Mouse (Mus musculus) lung, postnatal 0 days (tissue): ENCODE data around the gene Iqcf4. TPM values are rescaled to one million over a fixed set of nuclear protein-coding genes. Genes with fewer than 3 reads are reported as not detected.

Experiments
- ATAC-seq: fragments of 200-750 bp; cut with Nextera tagmentation; 2 replicates; pipeline ENCODE4 v1.8.0; 2017; ENCODE audit warnings: moderate library complexity
- DNase-seq: peaks from one replicate; pipeline ENCODE4 v3.0.0-alpha.2; 2016; ENCODE audit warnings: low spot score
- H3K27ac ChIP-seq: fragments of 300-500 bp; sonication (generic); 2 replicates; pipeline ENCODE4 v1.5.1; 2014; ENCODE audit warnings: antibody characterized with exemption, mild to moderate bottlenecking, low read length, mixed read lengths
- H3K27me3 ChIP-seq: fragments of 300-500 bp; sonication (generic); replicated peaks from 2 replicates; pipeline ENCODE4 v1.6.1; 2014; ENCODE audit warnings: low read length, mixed read lengths; ENCODE audit not compliant: insufficient read depth
- H3K36me3 ChIP-seq: fragments of 300-500 bp; sonication (generic); 2 replicates; pipeline ENCODE4 v1.6.1; 2014; ENCODE audit warnings: low read length, mixed read lengths; ENCODE audit not compliant: insufficient read depth
- H3K4me1 ChIP-seq: fragments of 300-500 bp; sonication (generic); 2 replicates; pipeline ENCODE4 v1.6.1; 2014; ENCODE audit warnings: antibody characterized with exemption, low read depth, low read length, mixed read lengths; ENCODE audit not compliant: insufficient read depth
- H3K4me2 ChIP-seq: fragments of 300-500 bp; sonication (generic); replicated peaks from 2 replicates; pipeline ENCODE4 v1.6.1; 2014; ENCODE audit warnings: low read depth, mild to moderate bottlenecking, low read length, moderate library complexity, mixed read lengths
- H3K4me3 ChIP-seq: fragments of 300-500 bp; sonication (generic); 2 replicates; pipeline ENCODE4 v1.5.1; 2014; ENCODE audit warnings: low read depth, low read length
- H3K9ac ChIP-seq: fragments of 300-500 bp; sonication (generic); replicated peaks from 2 replicates; pipeline ENCODE4 v1.6.1; 2014; ENCODE audit warnings: low read depth, mild to moderate bottlenecking
- H3K9me3 ChIP-seq: fragments of 300-500 bp; sonication (generic); 2 replicates; pipeline ENCODE4 v1.6.1; 2016; ENCODE audit warnings: low read length, mixed read lengths
- CTCF ChIP-seq: IDR thresholded peaks from 2 replicates; pipeline ENCODE4 v1.5.1; 2016; ENCODE audit warnings: antibody characterized with exemption, mild to moderate bottlenecking
- EP300 ChIP-seq: IDR thresholded peaks from 2 replicates; pipeline ENCODE4 v1.6.1; 2016; ENCODE audit warnings: antibody characterized with exemption, mild to moderate bottlenecking, control low read depth
- WGBS: fragments of 180-500 bp; shearing (Covaris S2); extraction: QIAGEN DNeasy Blood & Tissue Kit; methylation state at CpG from one replicate; pipeline ENCODE4 v1.1.7; 2014; 5-methylcytosine and 5-hydroxymethylcytosine counted together
- polyA plus RNA-seq: library from polyadenylated mRNA; unstranded; fragments of >200 nt; fragmentation: Nextera tagmentation; extraction: Ambion mirVana; gene quantifications from 2 replicates; pipeline ENCODE4 v1.2.1, GENCODE M21; 2015

Iqcf4 gene
- polyA plus RNA-seq = not detected in 2 replicates

- 80% methylated on average over 7 of the region's 7 CpGs for WGBS
Observed at GRCm38 (mm10) chr9:106570896-106571295, at the start of gene Iqcf4. Gene Iqcf4 (minus strand): TSS chr9:106570996.

DNA sequence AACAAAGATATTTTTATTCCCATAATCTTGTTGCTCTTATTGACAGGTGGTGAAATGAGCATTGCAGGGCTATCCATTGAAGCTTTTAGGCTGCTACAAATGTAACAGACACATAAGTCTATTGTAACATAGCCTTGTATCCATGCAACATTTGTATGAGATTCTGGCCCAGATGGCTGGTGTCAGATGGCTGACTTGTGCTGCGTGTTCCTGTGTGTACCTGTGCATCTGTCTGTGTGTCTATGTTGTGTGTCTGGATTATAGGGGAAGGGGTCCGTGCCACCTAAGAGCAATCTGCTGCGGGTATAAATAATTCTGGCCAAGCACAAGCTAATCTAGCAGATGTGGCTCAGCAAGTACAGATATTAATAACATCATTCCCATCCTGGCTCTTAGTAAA, 46.7 kb upstream of the Iqcf4 start:
- H3K36me3 ChIP-seq = no peaks in the 10 kb centered on the region
- WGBS = 87% methylated on average over 3 of the region's 3 CpGs
- H3K27me3 ChIP-seq = no peaks in the 10 kb centered on the region
- H3K9ac ChIP-seq = no peak overlapping the region
- no peak for ATAC-seq
- H3K4me1 ChIP-seq = no peaks in the 10 kb centered on the region
- no peaks in the 10 kb centered on the region for H3K9me3 ChIP-seq
- TF ChIP-seq CTCF (no peak), EP300 (no peak)
- no peak overlapping the region for H3K4me2 ChIP-seq
- H3K4me3 ChIP-seq = no peak overlapping the region
- no peak for DNase-seq
- H3K27ac ChIP-seq = no peak overlapping the region

More at GRCm38 (mm10) chr9:106570896-106571295, at the start of gene Iqcf4:
- TF ChIP-seq CTCF (no peak), EP300 (no peak)
- Histone ChIP-seq H3K27ac (no peak within 1 kb of the TSS), H3K27me3 (no peaks in the 10 kb centered on the region), H3K9me3 (no peaks in the 10 kb centered on the region), H3K36me3 (no peaks in the 10 kb centered on the region), H3K4me1 (no peaks in the 10 kb centered on the region), H3K4me3 (no peak within 1 kb of the TSS), H3K4me2 (no peak within 1 kb of the TSS), H3K9ac (no peak within 1 kb of the TSS)
- ATAC-seq (no peak), DNase-seq (no peak)

- Histone ChIP-seq H3K36me3 (no peaks in the 10 kb centered on the region), H3K9me3 (no peaks in the 10 kb centered on the region), H3K4me2 (no peak overlapping the region), H3K27me3 (no peaks in the 10 kb centered on the region), H3K9ac (no peak overlapping the region), H3K4me3 (no peak overlapping the region), H3K27ac (no peak overlapping the region), H3K4me1 (no peaks in the 10 kb centered on the region)
- DNase-seq = no peak
- 66% methylated on average over 9 of the region's 9 CpGs for WGBS
- no peak for ATAC-seq
- TF ChIP-seq CTCF (no peak), EP300 (no peak)
Observed at GRCm38 (mm10) chr9:106616306-106616705, 45.5 kb upstream of the Iqcf4 start.

GRCm38 (mm10) chr9:106614616-106615015, 43.8 kb upstream of the Iqcf4 start:
- no peaks in the 10 kb centered on the region for H3K9me3 ChIP-seq
- no peaks in the 10 kb centered on the region for H3K27me3 ChIP-seq
- no peaks in the 10 kb centered on the region for H3K36me3 ChIP-seq
- no peak overlapping the region for H3K4me3 ChIP-seq
- no peaks in the 10 kb centered on the region for H3K4me1 ChIP-seq
- 9% methylated on average over 3 of the region's 3 CpGs for WGBS
- peak; percentile 50 for DNase-seq
- no peak overlapping the region for H3K4me2 ChIP-seq
- TF ChIP-seq CTCF (no peak), EP300 (no peak)
- H3K9ac ChIP-seq = no peak overlapping the region
- no peak for ATAC-seq
- no peak overlapping the region for H3K27ac ChIP-seq

DNA sequence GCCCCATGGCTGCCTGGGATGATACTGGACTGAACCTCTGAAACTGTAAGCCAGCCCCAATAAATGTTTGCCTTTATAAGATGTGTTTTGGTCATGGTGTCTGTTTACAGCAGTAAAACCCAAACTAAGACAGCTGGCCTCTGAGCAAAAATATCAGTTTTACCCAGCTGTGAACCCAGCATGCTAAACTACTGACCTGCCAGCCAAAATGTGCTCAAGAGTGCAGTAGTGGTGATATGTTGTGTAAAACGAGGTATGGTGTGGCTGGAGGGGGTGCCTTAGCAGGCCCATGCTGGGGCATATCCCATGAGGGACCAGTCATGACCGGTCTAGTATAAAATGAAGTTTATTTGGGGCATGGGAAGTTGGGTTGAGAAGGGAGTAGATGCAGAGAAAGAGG, 43.2 kb upstream of the Iqcf4 start:
- no peak for ATAC-seq

GRCm38 (mm10) chr9:106610727-106611126, 39.9 kb upstream of the Iqcf4 start:
- TF ChIP-seq EP300 = no peak
- no peak for TF ChIP-seq CTCF
- Histone ChIP-seq H3K36me3 (no peaks in the 10 kb centered on the region), H3K27me3 (no peaks in the 10 kb centered on the region), H3K4me2 (no peak overlapping the region), H3K9ac (no peak overlapping the region), H3K27ac (no peak overlapping the region), H3K4me1 (no peaks in the 10 kb centered on the region), H3K9me3 (no peaks in the 10 kb centered on the region), H3K4me3 (no peak overlapping the region)
- no peak for ATAC-seq
- no peak for DNase-seq
- WGBS = 71% methylated on average over 4 of the region's 4 CpGs

More for the DNA sequence above, 43.2 kb upstream of the Iqcf4 start:
- Histone ChIP-seq H3K4me1 (no peaks in the 10 kb centered on the region), H3K9ac (no peak overlapping the region), H3K9me3 (no peaks in the 10 kb centered on the region), H3K36me3 (no peaks in the 10 kb centered on the region), H3K4me2 (no peak overlapping the region), H3K4me3 (no peak overlapping the region), H3K27ac (no peak overlapping the region), H3K27me3 (no peaks in the 10 kb centered on the region)
- WGBS = 56% methylated on average over 2 of the region's 2 CpGs
- DNase-seq = no peak
- TF ChIP-seq EP300 = no peak
- no peak for TF ChIP-seq CTCF

GRCm38 (mm10) chr9:106600546-106600945, 29.8 kb upstream of the Iqcf4 start:
- ATAC-seq (no peak), DNase-seq (peak; percentile 58)
- no peaks in the 10 kb centered on the region for H3K4me1 ChIP-seq
- no peaks in the 10 kb centered on the region for H3K9me3 ChIP-seq
- no peak overlapping the region for H3K27ac ChIP-seq
- H3K4me3 ChIP-seq = no peak overlapping the region
- H3K36me3 ChIP-seq = no peaks in the 10 kb centered on the region
- no peak overlapping the region for H3K9ac ChIP-seq
- H3K27me3 ChIP-seq = no peaks in the 10 kb centered on the region
- no peak overlapping the region for H3K4me2 ChIP-seq
- TF ChIP-seq CTCF = peak; percentile 75
- no peak for TF ChIP-seq EP300
- 26% methylated on average over 8 of the region's 8 CpGs for WGBS
